ENCODE assay signal across 18 mouse cellular contexts in the genomic region with DNA sequence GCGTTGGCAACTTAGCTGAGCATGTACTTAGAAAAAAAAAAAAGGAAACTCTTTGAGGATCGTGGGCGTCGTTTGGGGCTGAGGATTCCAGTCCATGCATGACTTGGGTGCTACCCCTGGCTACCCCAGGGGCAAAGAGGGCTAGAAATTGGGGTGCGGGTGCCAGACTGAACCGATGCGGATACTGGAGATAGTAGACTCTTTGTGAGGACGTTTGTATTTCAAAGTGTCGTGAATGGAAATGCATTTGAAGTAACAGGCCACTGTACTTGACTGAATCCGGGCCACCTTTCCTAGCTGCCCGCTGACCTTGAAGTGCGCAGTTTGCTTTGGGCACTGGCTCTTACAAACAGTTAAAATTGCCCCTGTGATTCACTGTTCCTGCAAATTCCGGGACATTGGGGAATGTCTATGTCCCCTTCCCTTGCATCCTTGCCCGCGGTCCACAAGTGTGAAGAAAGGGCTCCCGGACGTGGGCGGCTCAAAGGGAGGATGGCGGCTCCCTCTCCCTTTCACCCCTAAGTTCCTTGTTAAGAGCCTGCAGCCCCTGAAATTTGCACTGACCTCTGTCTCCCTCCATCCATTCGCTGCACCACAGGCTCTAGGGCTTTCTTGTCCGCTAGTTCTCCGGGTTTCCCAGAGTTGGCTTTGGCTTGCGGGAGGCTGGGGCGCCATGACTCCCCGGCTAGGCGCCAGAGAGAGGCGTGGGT. TPM values are rescaled to one million over a fixed set of nuclear protein-coding genes. Genes with fewer than 3 reads are reported as not detected.
A peak's percentile ranks its signal among the peaks of the same experiment; 100 is the strongest.
DNase-seq lines count a peak whose midpoint lies in the region; ATAC-seq and TF ChIP-seq lines count a peak whose summit lies in the region.
"Had no signal": no experiment of that assay in that cellular context is flagged by ENCODE, and none has a peak within 500 bp of the region (broad histone marks: within the 10 kb centered on the region; RNA-seq: fewer than 3 reads in every experiment).

No protein-coding gene starts in this region.

- intact Hi-C loops in gastrocnemius, adult 2 months (cut with DNase I), result no loop called here
- intact Hi-C loops in gastrocnemius, postnatal 36 days (cut with DNase I), result no loop called here

- no peaks in the 10 kb centered on the region for H3K36me3 ChIP-seq in liver, embryonic 11.5 days (ENCODE audit: control insufficient read depth, insufficient read depth, low read length)
- H3K36me3 ChIP-seq in liver, embryonic 12.5 days, result no peaks in the 10 kb centered on the region
- H3K36me3 ChIP-seq in kidney, postnatal 0 days (ENCODE audit: insufficient read depth, low read length), result 0 out of 2 replicates have a peak, but pooled peaks cover 5% of the 10 kb centered on the region
- no peaks in the 10 kb centered on the region for H3K36me3 ChIP-seq in neural tube, embryonic 14.5 days (ENCODE audit: control insufficient read depth, insufficient read depth, low read length)

- H3K9me3 ChIP-seq in liver, embryonic 11.5 days (ENCODE audit: control insufficient read depth, low read length), result no peaks in the 10 kb centered on the region
- H3K9me3 ChIP-seq in liver, embryonic 12.5 days (replicated peaks), result no peaks in the 10 kb centered on the region
- no peaks in the 10 kb centered on the region for H3K9me3 ChIP-seq in kidney, postnatal 0 days (replicated peaks; ENCODE audit: low read length)
- H3K9me3 ChIP-seq in neural tube, embryonic 14.5 days (ENCODE audit: control insufficient read depth, low read length), result no peaks in the 10 kb centered on the region

- peaks cover 97% of the 10 kb centered on the region for H3K27me3 ChIP-seq in liver, embryonic 11.5 days (replicated peaks; ENCODE audit: control insufficient read depth, insufficient read depth, low read length)
- peaks cover 94% of the 10 kb centered on the region for H3K27me3 ChIP-seq in liver, embryonic 12.5 days (replicated peaks)
- H3K27me3 ChIP-seq in kidney, postnatal 0 days (ENCODE audit: insufficient read depth, low read length), result no peaks in the 10 kb centered on the region
- peaks cover 35% of the 10 kb centered on the region for H3K27me3 ChIP-seq in neural tube, embryonic 14.5 days (ENCODE audit: control insufficient read depth, insufficient read depth, low read length)

- no peak for TF ChIP-seq CTCF in gastrocnemius, adult 2 months (IDR thresholded peaks at IDR 0.05)
- TF ChIP-seq CTCF in kidney, postnatal 0 days (IDR thresholded peaks at IDR 0.05; ENCODE audit: low read depth), result no peak

- 1% methylated on average over 27 of the region's 27 CpGs for WGBS in liver, embryonic 11.5 days
- WGBS in liver, embryonic 12.5 days (ENCODE audit: insufficient replicate concordance), result 2% methylated on average over 27 of the region's 27 CpGs
- 2% methylated on average over 27 of the region's 27 CpGs for WGBS in kidney, postnatal 0 days
- 1% methylated on average over 27 of the region's 27 CpGs for WGBS in neural tube, embryonic 14.5 days

- H3K9ac ChIP-seq in liver, embryonic 11.5 days (ENCODE audit: low read depth, low read length), result no peak overlapping the region
- no peak overlapping the region for H3K9ac ChIP-seq in liver, embryonic 12.5 days
- peak overlapping the region; percentile 86 for H3K9ac ChIP-seq in kidney, postnatal 0 days (ENCODE audit: low read depth, low read length)
- H3K9ac ChIP-seq in neural tube, embryonic 14.5 days (replicated peaks; ENCODE audit: low read depth, low read length), result peak overlapping the region; percentile 58

- ATAC-seq in liver, embryonic 11.5 days (replicated peaks; ENCODE audit: low FRiP score), result no peak
- ATAC-seq in liver, embryonic 12.5 days, result no peak
- ATAC-seq in kidney, postnatal 0 days (replicated peaks; ENCODE audit: low FRiP score, low read depth), result no peak
- no peak for ATAC-seq in neural tube, embryonic 14.5 days (ENCODE audit: low read depth)

- H3K4me2 ChIP-seq in liver, embryonic 11.5 days, result no peak overlapping the region
- H3K4me2 ChIP-seq in liver, embryonic 12.5 days, result no peak overlapping the region
- peak overlapping the region; percentile 90 for H3K4me2 ChIP-seq in kidney, postnatal 0 days (ENCODE audit: low read length)
- peak overlapping the region; percentile 44 for H3K4me2 ChIP-seq in neural tube, embryonic 14.5 days (ENCODE audit: low read depth, low read length)

- H3K27ac ChIP-seq in gastrocnemius, adult 2 months, result no peak overlapping the region
- H3K27ac ChIP-seq in liver, embryonic 11.5 days (ENCODE audit: low read depth, low read length), result no peak overlapping the region
- no peak overlapping the region for H3K27ac ChIP-seq in liver, embryonic 12.5 days
- H3K27ac ChIP-seq in kidney, postnatal 0 days, result peak overlapping the region; percentile 94
- peak overlapping the region; percentile 76 for H3K27ac ChIP-seq in neural tube, embryonic 14.5 days (ENCODE audit: low read depth, low read length)
- H3K27ac ChIP-seq: stomach, postnatal 0 days had no signal

- peak overlapping the region; percentile 43 for H3K4me3 ChIP-seq in gastrocnemius, adult 2 months
- no peak overlapping the region for H3K4me3 ChIP-seq in liver, embryonic 11.5 days (ENCODE audit: low read depth, low read length)
- H3K4me3 ChIP-seq in liver, embryonic 12.5 days, result no peak overlapping the region
- peak overlapping the region; percentile 82 for H3K4me3 ChIP-seq in kidney, postnatal 0 days (replicated peaks; ENCODE audit: low read depth, low read length)
- peak overlapping the region; percentile 33 for H3K4me3 ChIP-seq in neural tube, embryonic 14.5 days (ENCODE audit: low read depth, low read length)
- H3K4me3 ChIP-seq: erythroblast, embryonic 14.5 days had no signal

- H3K4me1 ChIP-seq in liver, embryonic 11.5 days (replicated peaks; ENCODE audit: control insufficient read depth, insufficient read depth, low read length), result peaks cover 4% of the 10 kb centered on the region; the same call in 1 of the 2 replicates
- peaks cover 8% of the 10 kb centered on the region for H3K4me1 ChIP-seq in liver, embryonic 12.5 days
- 0 out of 2 replicates have a peak, but pooled peaks cover 1% of the 10 kb centered on the region for H3K4me1 ChIP-seq in kidney, postnatal 0 days (replicated peaks; ENCODE audit: insufficient read depth, low read length)
- H3K4me1 ChIP-seq in neural tube, embryonic 14.5 days (ENCODE audit: control insufficient read depth, insufficient read depth, low read length), result peaks cover under 1% of the 10 kb centered on the region; the same call in 1 of the 2 replicates

- DNase-seq in gastrocnemius, adult 2 months, result peak; percentile 24
- DNase-seq in gastrocnemius, postnatal 36 days, result no peak
- DNase-seq in liver, embryonic 11.5 days (ENCODE audit: low spot score), result peak; percentile 30
- DNase-seq in kidney, postnatal 0 days (ENCODE audit: low spot score), result no peak
- no peak for DNase-seq in urinary bladder, postnatal 4 days (ENCODE audit: low spot score in 2 of 2)
- no peak for DNase-seq in adrenal gland, postnatal 25 days
- DNase-seq: cerebellum, adult 11 months; lung, adult 2 months had no signal

RNA-seq across cellular contexts. Expression of a gene that starts 4.6 kb away (rescaled TPM):
- total RNA-seq in gastrocnemius, adult 2 months (2021), result 1 to 10 TPM; 4.0 to 4.8 TPM
- total RNA-seq in gastrocnemius, postnatal 36 days (2021), result 1 to 10 TPM; 3.8 to 4.6 TPM
- polyA plus RNA-seq in liver, embryonic 11.5 days (2014; fragmentation: Nextera tagmentation; extraction: Ambion mirVana), result 0.09 and 0.30 TPM in 2 replicates
- not detected in 2 replicates for polyA plus RNA-seq in liver, embryonic 12.5 days (2016; fragmentation: Nextera tagmentation; extraction: Ambion mirVana)
- 44.6 and 45.5 TPM in 2 replicates for polyA plus RNA-seq in kidney, postnatal 0 days (2015; fragmentation: Nextera tagmentation; extraction: Ambion mirVana)
- 55.4 and 90.2 TPM in 2 replicates for polyA plus RNA-seq in neural tube, embryonic 14.5 days (2014; fragmentation: Nextera tagmentation; extraction: Ambion mirVana)
- not detected in 2 replicates for total RNA-seq in adrenal gland, postnatal 25 days (2021)
- total RNA-seq: layer of hippocampus, adult 18-20 months; left cerebral cortex, postnatal 14 days; megakaryocyte progenitor cell, adult 5-6 weeks had no signal
- polyA plus RNA-seq: cortical plate, adult 2 months; erythroblast, embryonic 14.5 days; hindbrain, embryonic 11.5 days; lung, adult 2 months; stomach, postnatal 0 days had no signal

RNA-seq across cellular contexts. Expression of a gene that starts 7.8 kb away (rescaled TPM):
- total RNA-seq in gastrocnemius, adult 2 months (2021), result not detected
- total RNA-seq in gastrocnemius, postnatal 36 days (2021), result not detected
- polyA plus RNA-seq in liver, embryonic 11.5 days (2014; fragmentation: Nextera tagmentation; extraction: Ambion mirVana), result 0.14 and 0.44 TPM in 2 replicates
- not detected in 2 replicates for polyA plus RNA-seq in liver, embryonic 12.5 days (2016; fragmentation: Nextera tagmentation; extraction: Ambion mirVana)
- 19.7 and 23.8 TPM in 2 replicates for polyA plus RNA-seq in kidney, postnatal 0 days (2015; fragmentation: Nextera tagmentation; extraction: Ambion mirVana)
- 0.09 TPM in 1 of 2 replicates, not detected in the other for polyA plus RNA-seq in neural tube, embryonic 14.5 days (2014; fragmentation: Nextera tagmentation; extraction: Ambion mirVana)
- total RNA-seq in adrenal gland, postnatal 25 days (2021), result not detected in 2 replicates
- total RNA-seq: layer of hippocampus, adult 18-20 months; left cerebral cortex, postnatal 14 days; megakaryocyte progenitor cell, adult 5-6 weeks had no signal
- polyA plus RNA-seq: cortical plate, adult 2 months; erythroblast, embryonic 14.5 days; hindbrain, embryonic 11.5 days; lung, adult 2 months; stomach, postnatal 0 days had no signal

RNA-seq across cellular contexts. Expression of a gene that starts 10.4 kb away (rescaled TPM):
- 10 to 100 TPM; 15.8 to 19.1 TPM for total RNA-seq in gastrocnemius, adult 2 months (2021)
- total RNA-seq in gastrocnemius, postnatal 36 days (2021), result 10 to 100 TPM; 16.7 to 16.8 TPM
- 0.10 and 0.22 TPM in 2 replicates for polyA plus RNA-seq in liver, embryonic 11.5 days (2014; fragmentation: Nextera tagmentation; extraction: Ambion mirVana)
- polyA plus RNA-seq in liver, embryonic 12.5 days (2016; fragmentation: Nextera tagmentation; extraction: Ambion mirVana), result 0.06 TPM in 1 of 2 replicates, not detected in the other
- 57.8 and 67.0 TPM in 2 replicates for polyA plus RNA-seq in kidney, postnatal 0 days (2015; fragmentation: Nextera tagmentation; extraction: Ambion mirVana)
- polyA plus RNA-seq in neural tube, embryonic 14.5 days (2014; fragmentation: Nextera tagmentation; extraction: Ambion mirVana), result 20.9 and 37.4 TPM in 2 replicates
- total RNA-seq in adrenal gland, postnatal 25 days (2021), result 3.7 and 5.2 TPM in 2 replicates
- total RNA-seq: layer of hippocampus, adult 18-20 months; left cerebral cortex, postnatal 14 days; megakaryocyte progenitor cell, adult 5-6 weeks had no signal
- polyA plus RNA-seq: cortical plate, adult 2 months; erythroblast, embryonic 14.5 days had no signal

RNA-seq across cellular contexts. Expression of a gene that starts 12.3 kb away (rescaled TPM):
- not detected for total RNA-seq in gastrocnemius, adult 2 months (2021)
- total RNA-seq in gastrocnemius, postnatal 36 days (2021), result not detected
- polyA plus RNA-seq in liver, embryonic 11.5 days (2014; fragmentation: Nextera tagmentation; extraction: Ambion mirVana), result 0.12 and 0.49 TPM in 2 replicates
- polyA plus RNA-seq in liver, embryonic 12.5 days (2016; fragmentation: Nextera tagmentation; extraction: Ambion mirVana), result not detected in 2 replicates
- 2.6 and 2.8 TPM in 2 replicates for polyA plus RNA-seq in kidney, postnatal 0 days (2015; fragmentation: Nextera tagmentation; extraction: Ambion mirVana)
- not detected in 2 replicates for polyA plus RNA-seq in neural tube, embryonic 14.5 days (2014; fragmentation: Nextera tagmentation; extraction: Ambion mirVana)
- not detected in 2 replicates for total RNA-seq in adrenal gland, postnatal 25 days (2021)
- total RNA-seq: adrenal gland, postnatal 4 days; layer of hippocampus, adult 18-20 months; left cerebral cortex, postnatal 14 days; megakaryocyte progenitor cell, adult 5-6 weeks had no signal
- polyA plus RNA-seq: cortical plate, adult 2 months; erythroblast, embryonic 14.5 days; hindbrain, embryonic 11.5 days; lung, adult 2 months; stomach, postnatal 0 days had no signal

RNA-seq across cellular contexts. Expression of a gene that starts 17.3 kb away (rescaled TPM):
- total RNA-seq in gastrocnemius, adult 2 months (2021), result 10 to 100 TPM; 39.3 to 49.0 TPM
- 10 to 100 TPM; 38.1 to 38.5 TPM for total RNA-seq in gastrocnemius, postnatal 36 days (2021)
- polyA plus RNA-seq in liver, embryonic 11.5 days (2014; fragmentation: Nextera tagmentation; extraction: Ambion mirVana), result 0.82 and 1.2 TPM in 2 replicates
- polyA plus RNA-seq in liver, embryonic 12.5 days (2016; fragmentation: Nextera tagmentation; extraction: Ambion mirVana), result 0.11 and 0.14 TPM in 2 replicates
- 73.4 and 76.7 TPM in 2 replicates for polyA plus RNA-seq in kidney, postnatal 0 days (2015; fragmentation: Nextera tagmentation; extraction: Ambion mirVana)
- polyA plus RNA-seq in neural tube, embryonic 14.5 days (2014; fragmentation: Nextera tagmentation; extraction: Ambion mirVana), result 19.9 and 23.6 TPM in 2 replicates
- total RNA-seq in adrenal gland, postnatal 25 days (2021), result 27.2 and 33.9 TPM in 2 replicates
- total RNA-seq: layer of hippocampus, adult 18-20 months; left cerebral cortex, postnatal 14 days; megakaryocyte progenitor cell, adult 5-6 weeks had no signal
- polyA plus RNA-seq: cortical plate, adult 2 months; erythroblast, embryonic 14.5 days had no signal

Comparison
In these comparisons a context has a peak if more than half of its experiments do, and no peak if none do; other contexts are left out.
1. DNase-seq: peak in gastrocnemius, adult 2 months (single experiment) and liver, embryonic 11.5 days (single experiment); none in gastrocnemius, postnatal 36 days (0 of 2), kidney, postnatal 0 days (single experiment), urinary bladder, postnatal 4 days (0 of 2) and adrenal gland, postnatal 25 days (single experiment).
2. H3K27ac ChIP-seq: peak in kidney, postnatal 0 days (single experiment) and neural tube, embryonic 14.5 days (single experiment); none in gastrocnemius, adult 2 months (single experiment), liver, embryonic 11.5 days (single experiment) and liver, embryonic 12.5 days (single experiment).
3. H3K4me3 ChIP-seq: peak in gastrocnemius, adult 2 months (single experiment), kidney, postnatal 0 days (single experiment) and neural tube, embryonic 14.5 days (single experiment); none in liver, embryonic 11.5 days (single experiment) and liver, embryonic 12.5 days (single experiment).
4. H3K4me2 ChIP-seq: peak in kidney, postnatal 0 days (single experiment) and neural tube, embryonic 14.5 days (single experiment); none in liver, embryonic 11.5 days (single experiment) and liver, embryonic 12.5 days (single experiment).
5. H3K9ac ChIP-seq: peak in kidney, postnatal 0 days (single experiment) and neural tube, embryonic 14.5 days (single experiment); none in liver, embryonic 11.5 days (single experiment) and liver, embryonic 12.5 days (single experiment).
6. RNA of a gene that starts 4.6 kb away (polyA plus RNA-seq): 55.4 to 90.2 TPM in neural tube, embryonic 14.5 days and 44.6 to 45.5 TPM in kidney, postnatal 0 days; 0.09 to 0.30 TPM in liver, embryonic 11.5 days and not detected in liver, embryonic 12.5 days; every median in the first group is over 10 times any median in the second.
7. RNA of a gene that starts 7.8 kb away (polyA plus RNA-seq): 19.7 to 23.8 TPM in kidney, postnatal 0 days; 0.14 to 0.44 TPM in liver, embryonic 11.5 days, 0.09 TPM in neural tube, embryonic 14.5 days and not detected in liver, embryonic 12.5 days; every median in the first group is over 10 times any median in the second.
8. RNA of a gene that starts 10.4 kb away (polyA plus RNA-seq): 57.8 to 67.0 TPM in kidney, postnatal 0 days and 20.9 to 37.4 TPM in neural tube, embryonic 14.5 days; 0.10 to 0.22 TPM in liver, embryonic 11.5 days and 0.06 TPM in liver, embryonic 12.5 days; every median in the first group is over 10 times any median in the second.